Mouse (Mus musculus): ENCODE results near the gene Gadd45g. TPM values are rescaled to one million over a fixed set of nuclear protein-coding genes. Genes with fewer than 3 reads are reported as not detected.
A peak's percentile ranks its signal among the peaks of the same experiment; 100 is the strongest.
"Not testable (repeated sequence)": the region's sequence is repeated elsewhere in the genome, so short reads cannot be mapped to it uniquely, and the experiment has no call there.

The Gadd45g gene
- total RNA-seq, 1 experiment from 2014 or later: 17.5 TPM

GRCm38 (mm10) chr13:51830744-51831450, 15.6 kb upstream of the Gadd45g start:
- peak; percentile 67; the same call in 1 of the 2 replicates for ATAC-seq (replicated peaks; ENCODE audit: insufficient number of reproducible peaks, low FRiP score, low TSS enrichment, poor library complexity, severe bottlenecking)

DNA sequence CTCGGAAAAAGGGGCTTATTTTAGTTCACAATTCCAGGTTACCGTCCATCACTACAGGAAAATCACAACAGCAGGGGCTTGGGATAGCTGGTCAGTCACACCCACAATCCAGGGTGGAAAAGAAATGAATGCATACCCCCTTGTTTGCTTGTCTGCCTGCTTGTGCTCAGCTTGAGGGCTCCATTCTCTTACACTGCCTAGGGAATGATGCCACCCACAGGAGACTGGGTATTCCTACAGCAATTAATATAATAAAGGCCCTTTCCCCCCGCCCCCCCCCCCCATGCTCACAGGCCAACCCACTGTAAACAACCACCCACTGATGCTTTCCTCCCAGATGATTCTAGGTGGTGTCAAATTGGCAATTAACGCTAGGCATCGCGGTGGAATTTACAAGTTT, 14.0 kb upstream of the Gadd45g start:
- ATAC-seq (replicated peaks; ENCODE audit: insufficient number of reproducible peaks, low FRiP score, low TSS enrichment, poor library complexity, severe bottlenecking): no peak

GRCm38 (mm10) chr13:51833611-51834010, 12.9 kb upstream of the Gadd45g start:
- no peak for ATAC-seq (replicated peaks; ENCODE audit: insufficient number of reproducible peaks, low FRiP score, low TSS enrichment, poor library complexity, severe bottlenecking)

DNA sequence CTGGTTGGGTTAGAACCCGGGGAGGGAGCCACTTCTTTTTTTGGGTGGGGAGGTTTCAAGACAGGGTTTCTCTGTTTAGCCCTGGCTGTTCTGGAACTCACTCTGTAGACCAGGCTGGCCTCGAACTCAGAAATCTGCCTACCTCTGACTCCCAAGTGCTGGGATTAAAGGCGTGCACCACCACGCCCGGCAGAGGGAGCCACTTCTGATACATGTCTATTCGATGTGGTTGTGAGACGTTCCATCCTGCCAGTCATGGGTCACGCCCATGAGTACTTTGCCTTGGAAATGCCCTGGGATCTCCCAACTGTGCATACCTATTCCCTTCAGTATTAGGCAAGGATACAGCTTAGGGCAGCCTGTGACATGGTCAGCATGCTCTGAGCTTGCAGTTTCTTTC, 12.5 kb upstream of the Gadd45g start:
- ATAC-seq (replicated peaks; ENCODE audit: insufficient number of reproducible peaks, low FRiP score, low TSS enrichment, poor library complexity, severe bottlenecking): not testable (repeated sequence)

- ATAC-seq (replicated peaks; ENCODE audit: insufficient number of reproducible peaks, low FRiP score, low TSS enrichment, poor library complexity, severe bottlenecking): no peak
Observed at GRCm38 (mm10) chr13:51834520-51834919, 12.0 kb upstream of the Gadd45g start.

- not testable (repeated sequence) for ATAC-seq (replicated peaks; ENCODE audit: insufficient number of reproducible peaks, low FRiP score, low TSS enrichment, poor library complexity, severe bottlenecking)
Observed at GRCm38 (mm10) chr13:51835208-51835607, 11.3 kb upstream of the Gadd45g start.

- ATAC-seq (replicated peaks; ENCODE audit: insufficient number of reproducible peaks, low FRiP score, low TSS enrichment, poor library complexity, severe bottlenecking): no peak
Observed at GRCm38 (mm10) chr13:51837402-51837801, 9.1 kb upstream of the Gadd45g start.

- peak; percentile 48; the same call in 1 of the 2 replicates for ATAC-seq (replicated peaks; ENCODE audit: insufficient number of reproducible peaks, low FRiP score, low TSS enrichment, poor library complexity, severe bottlenecking)
Observed at GRCm38 (mm10) chr13:51839250-51840026, 7.0 kb upstream of the Gadd45g start.

- ATAC-seq (replicated peaks; ENCODE audit: insufficient number of reproducible peaks, low FRiP score, low TSS enrichment, poor library complexity, severe bottlenecking): no peak
Observed at GRCm38 (mm10) chr13:51840702-51841101, 5.8 kb upstream of the Gadd45g start.

- no peak for ATAC-seq (replicated peaks; ENCODE audit: insufficient number of reproducible peaks, low FRiP score, low TSS enrichment, poor library complexity, severe bottlenecking)
Observed at GRCm38 (mm10) chr13:51841541-51842115, 4.8 kb upstream of the Gadd45g start.

DNA sequence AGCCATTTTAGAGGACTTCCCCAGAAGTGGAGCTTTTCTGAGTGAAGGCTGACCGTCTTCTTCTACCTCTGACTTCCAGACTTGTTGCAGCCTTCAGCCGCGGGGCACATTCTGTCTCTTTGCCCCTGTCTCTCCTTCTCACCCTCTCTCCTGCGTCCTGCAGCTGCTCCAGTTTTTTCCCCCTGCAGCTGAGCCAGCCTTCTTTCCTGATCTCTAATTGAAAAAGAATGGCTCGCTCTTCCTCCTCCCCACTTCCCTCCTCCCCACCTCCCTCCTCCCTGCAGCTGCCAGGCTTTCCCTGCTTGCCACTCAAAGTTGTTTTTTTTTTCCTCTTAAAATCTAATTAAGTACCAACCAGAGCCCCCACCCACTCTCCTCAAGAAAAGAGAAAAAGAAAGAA, 4.3 kb upstream of the Gadd45g start:
- no peak for ATAC-seq (replicated peaks; ENCODE audit: insufficient number of reproducible peaks, low FRiP score, low TSS enrichment, poor library complexity, severe bottlenecking)

DNA sequence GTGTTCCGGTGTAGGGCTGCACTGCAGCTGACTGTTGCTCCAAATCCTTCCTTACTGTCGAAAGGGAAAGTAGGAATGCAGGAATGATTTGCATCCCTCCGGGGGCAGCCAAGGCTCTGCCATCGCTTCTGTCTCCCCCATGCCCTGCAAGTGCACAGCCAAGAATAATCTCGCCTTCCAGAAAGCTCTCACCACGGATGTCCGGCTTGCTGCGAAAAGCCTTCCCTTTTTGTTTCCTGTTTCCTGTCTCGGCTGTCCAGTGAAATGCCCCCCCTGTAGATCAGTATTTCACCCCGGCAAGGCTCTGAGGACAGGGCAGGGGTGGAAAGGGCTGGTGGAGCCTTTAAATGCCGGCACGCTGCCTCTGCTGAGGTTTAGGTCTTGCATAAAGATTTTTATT, 3.7 kb upstream of the Gadd45g start:
- ATAC-seq (replicated peaks; ENCODE audit: insufficient number of reproducible peaks, low FRiP score, low TSS enrichment, poor library complexity, severe bottlenecking): no peak

GRCm38 (mm10) chr13:51843298-51843697, 3.2 kb upstream of the Gadd45g start:
- no peak for ATAC-seq (replicated peaks; ENCODE audit: insufficient number of reproducible peaks, low FRiP score, low TSS enrichment, poor library complexity, severe bottlenecking)

DNA sequence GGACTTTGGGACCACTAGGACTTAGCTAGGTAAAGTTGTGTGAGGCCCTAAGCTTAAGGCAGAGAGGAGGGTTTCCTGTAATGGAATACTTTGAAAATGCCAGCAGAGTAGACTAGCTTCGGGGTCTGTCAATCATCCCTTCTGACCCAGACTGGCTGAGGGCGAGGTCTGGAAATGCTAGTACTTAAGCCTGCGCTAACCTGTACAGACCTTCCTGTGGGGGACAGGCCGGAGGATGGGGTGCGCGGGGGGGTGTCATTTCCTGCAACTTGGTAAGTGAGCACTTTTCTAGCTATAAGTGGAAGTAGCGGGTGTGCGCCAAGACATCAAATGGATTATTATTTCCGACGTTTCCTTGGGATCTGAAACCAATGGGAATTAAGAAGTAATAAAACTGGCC, 2.4 kb upstream of the Gadd45g start:
- no peak for ATAC-seq (replicated peaks; ENCODE audit: insufficient number of reproducible peaks, low FRiP score, low TSS enrichment, poor library complexity, severe bottlenecking)

DNA sequence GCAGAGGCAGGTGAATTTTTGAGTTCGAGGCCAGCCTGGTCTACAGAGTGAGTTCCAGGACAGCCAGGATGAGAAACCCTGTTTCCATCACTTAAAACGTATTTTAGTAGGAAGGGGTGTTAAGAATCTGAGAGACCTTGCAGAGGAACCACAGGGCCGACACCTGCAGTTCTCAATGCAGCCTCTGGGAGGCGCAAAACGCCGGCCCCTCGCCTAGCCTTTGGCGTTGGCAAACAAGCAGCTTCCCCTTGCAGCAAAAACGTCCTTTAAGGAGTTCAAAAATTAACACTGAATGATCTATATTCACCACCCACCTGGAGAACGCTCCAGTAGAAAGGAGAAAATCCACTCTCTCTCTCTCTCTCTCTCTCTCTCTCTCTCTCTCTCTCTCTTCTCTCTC, 1.8 kb upstream of the Gadd45g start:
- no peak for ATAC-seq (replicated peaks; ENCODE audit: insufficient number of reproducible peaks, low FRiP score, low TSS enrichment, poor library complexity, severe bottlenecking)

DNA sequence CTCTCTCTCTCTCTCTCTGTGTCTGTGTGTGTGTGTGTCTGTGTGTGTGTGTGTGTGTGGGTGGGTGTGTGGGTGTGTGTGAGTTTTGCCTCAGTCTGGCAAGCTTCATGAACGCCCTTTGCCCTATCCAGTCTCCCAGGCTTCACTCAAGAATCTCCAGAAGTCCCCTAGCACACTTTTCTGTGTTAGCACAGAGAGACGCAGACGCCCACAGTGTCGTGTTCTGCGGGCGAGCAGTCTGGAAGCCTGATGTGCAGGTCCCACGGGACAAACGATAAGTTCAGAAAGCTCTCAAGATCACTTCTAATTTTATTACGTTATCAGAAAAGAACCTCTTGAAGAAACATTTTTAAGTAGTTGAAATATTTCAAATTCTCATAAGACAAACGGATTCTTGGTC, 1.4 kb upstream of the Gadd45g start:
- ATAC-seq (replicated peaks; ENCODE audit: insufficient number of reproducible peaks, low FRiP score, low TSS enrichment, poor library complexity, severe bottlenecking): no peak

DNA sequence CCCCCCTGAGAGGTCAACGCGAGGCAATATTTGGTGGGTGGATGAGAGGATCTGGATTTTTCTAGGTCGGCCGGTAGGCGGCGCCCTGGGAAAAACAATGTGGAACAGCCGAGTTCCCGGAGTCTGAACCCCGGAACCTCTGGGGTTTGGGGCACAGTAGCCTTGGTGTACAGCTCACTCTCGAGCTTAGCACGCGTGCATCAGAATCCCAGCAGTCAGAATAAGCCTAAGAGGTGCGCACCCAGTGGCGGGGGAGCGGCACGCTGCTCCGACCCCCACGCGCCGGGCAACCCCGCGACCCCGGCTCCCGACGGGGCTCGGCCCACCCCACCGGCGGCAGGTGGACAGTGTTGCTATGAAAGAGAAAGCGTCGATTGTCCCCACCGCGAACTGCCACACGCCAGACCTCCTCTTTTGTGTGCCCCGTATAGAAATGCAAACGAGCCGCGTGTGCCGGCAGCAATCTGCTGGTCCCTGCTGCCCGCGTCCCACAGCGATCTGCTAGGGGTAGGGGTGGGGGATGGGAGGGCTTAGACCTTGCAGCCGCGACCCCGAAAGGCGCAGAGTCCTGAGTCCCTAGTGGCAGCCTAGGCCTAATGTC, 787 bp upstream of the Gadd45g start:
- ATAC-seq (replicated peaks; ENCODE audit: insufficient number of reproducible peaks, low FRiP score, low TSS enrichment, poor library complexity, severe bottlenecking): peak; percentile 7; the same call in 1 of the 2 replicates

DNA sequence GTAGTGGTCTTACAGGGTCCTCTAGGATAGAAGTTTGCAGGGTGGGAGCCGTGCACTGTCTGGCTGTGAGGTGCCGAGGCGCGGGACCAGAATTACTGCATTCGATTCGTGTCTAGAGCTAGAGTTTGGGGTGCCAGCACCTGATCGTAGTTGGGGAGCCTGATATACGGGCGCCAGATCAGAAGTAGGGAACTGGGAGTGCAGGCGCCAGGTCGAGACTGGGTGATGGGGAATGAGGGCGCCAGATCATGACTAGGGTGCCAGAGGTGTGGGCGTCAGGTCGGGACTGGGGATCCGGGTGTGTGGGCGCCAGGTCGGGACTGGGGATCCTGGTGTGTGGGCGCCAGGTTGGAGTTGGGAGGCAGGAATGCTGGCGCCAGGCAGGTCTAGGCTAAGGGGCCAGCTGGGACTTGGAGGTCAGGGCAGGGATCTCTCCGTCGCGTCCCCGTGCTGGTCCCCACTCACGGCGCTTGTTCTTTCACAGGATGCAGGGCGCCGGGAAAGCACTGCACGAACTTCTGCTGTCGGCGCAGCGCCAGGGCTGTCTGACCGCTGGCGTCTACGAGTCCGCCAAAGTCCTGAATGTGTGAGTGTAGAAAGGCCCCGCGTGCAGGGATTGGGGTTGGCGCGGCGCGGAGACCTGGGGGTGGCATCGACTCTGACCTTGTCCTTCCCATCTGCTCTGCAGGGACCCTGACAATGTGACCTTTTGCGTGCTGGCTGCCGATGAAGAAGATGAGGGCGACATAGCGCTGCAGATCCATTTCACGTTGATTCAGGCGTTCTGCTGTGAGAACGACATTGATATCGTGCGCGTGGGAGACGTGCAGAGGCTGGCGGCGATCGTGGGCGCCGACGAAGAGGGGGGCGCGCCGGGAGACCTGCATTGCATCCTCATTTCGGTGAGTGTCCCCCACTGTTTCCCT, 653 bp downstream of the Gadd45g start:
- ATAC-seq (replicated peaks; ENCODE audit: insufficient number of reproducible peaks, low FRiP score, low TSS enrichment, poor library complexity, severe bottlenecking): no peak
